In genomic region chrX:17558746-17559145, GRCm38 (mm10) we compare ENCODE assay signal across 28 mouse cellular contexts. TPM values are rescaled to one million over a fixed set of nuclear protein-coding genes. Genes with fewer than 3 reads are reported as not detected.
DNase-seq lines count a peak whose midpoint lies in the region; ATAC-seq and TF ChIP-seq lines count a peak whose summit lies in the region.
"Had no signal": no experiment of that assay in that cellular context is flagged by ENCODE, and none has a peak within 500 bp of the region (broad histone marks: within the 10 kb centered on the region; RNA-seq: fewer than 3 reads in every experiment).

No protein-coding gene starts in this region.

- no peak overlapping the region for H3K4me2 ChIP-seq in forebrain, postnatal 0 days (ENCODE audit: low read depth)
- H3K4me2 ChIP-seq in neural tube, embryonic 14.5 days (ENCODE audit: low read depth, low read length): no peak overlapping the region
- no peak overlapping the region for H3K4me2 ChIP-seq in midbrain, embryonic 16.5 days (ENCODE audit: low read length)
- no peak overlapping the region for H3K4me2 ChIP-seq in lung, postnatal 0 days (replicated peaks; ENCODE audit: low read depth, low read length)
- H3K4me2 ChIP-seq: embryonic facial prominence, embryonic 13.5 days; heart, embryonic 15.5 days; liver, embryonic 15.5 days; lung, embryonic 14.5 days had no signal

- H3K4me3 ChIP-seq in forebrain, embryonic 10.5 days: no peak overlapping the region
- H3K4me3 ChIP-seq in forebrain, postnatal 0 days (ENCODE audit: low read depth, low read length): no peak overlapping the region
- H3K4me3 ChIP-seq in layer of hippocampus, adult 2 months: no peak overlapping the region
- no peak overlapping the region for H3K4me3 ChIP-seq in neural tube, embryonic 14.5 days (ENCODE audit: low read depth, low read length)
- no peak overlapping the region for H3K4me3 ChIP-seq in midbrain, embryonic 16.5 days (ENCODE audit: low read depth, low read length)
- no peak overlapping the region for H3K4me3 ChIP-seq in lung, postnatal 0 days (ENCODE audit: low read depth, low read length)
- H3K4me3 ChIP-seq: embryonic facial prominence, embryonic 13.5 days; erythroblast, embryonic 14.5 days; heart, embryonic 10.5 days; heart, embryonic 15.5 days; liver, embryonic 15.5 days had no signal

- no peak for DNase-seq in forebrain, embryonic 10.5 days (ENCODE audit: extremely low spot score, low spot score)
- DNase-seq in forebrain, postnatal 0 days: no peak
- no peak for DNase-seq in layer of hippocampus, adult 2 months (ENCODE audit: low spot score in 2 of 2)
- DNase-seq in layer of hippocampus, postnatal 36 days: no peak
- DNase-seq in neural tube, embryonic 10.5 days (ENCODE audit: extremely low spot score, low spot score): no peak
- no peak for DNase-seq in lung, postnatal 0 days (ENCODE audit: low spot score)
- DNase-seq: adrenal gland, adult 8-10 months; cerebellum, adult 9-10 months; gastrocnemius, postnatal 14 days; heart, adult 11 months; kidney, adult 8-10 months; layer of hippocampus, adult 9-11 months; lung, embryonic 14.5 days; right cerebral cortex, adult 18-20 months; right cerebral cortex, postnatal 4 days; thymus, adult 18-20 months; thymus, postnatal 36 days had no signal

- H3K27ac ChIP-seq in forebrain, embryonic 10.5 days: peak overlapping the region; percentile 48; the same call in 1 of the 2 replicates
- no peak overlapping the region for H3K27ac ChIP-seq in forebrain, postnatal 0 days (ENCODE audit: low read depth, low read length)
- peak overlapping the region; percentile 72 for H3K27ac ChIP-seq in layer of hippocampus, adult 2 months
- 0 out of 2 replicates have a peak overlapping the region, but pooled peaks have one; percentile 22 for H3K27ac ChIP-seq in neural tube, embryonic 14.5 days (ENCODE audit: low read depth, low read length)
- H3K27ac ChIP-seq in midbrain, embryonic 16.5 days (ENCODE audit: low read length): 0 out of 2 replicates have a peak overlapping the region, but pooled peaks have one; percentile 42
- no peak overlapping the region for H3K27ac ChIP-seq in lung, postnatal 0 days (ENCODE audit: low read length)
- H3K27ac ChIP-seq: embryonic facial prominence, embryonic 13.5 days; heart, embryonic 10.5 days; heart, embryonic 15.5 days; kidney, postnatal 0 days; liver, embryonic 15.5 days; stomach, postnatal 0 days had no signal

- H3K4me1 ChIP-seq in forebrain, embryonic 10.5 days: peaks cover 8% of the 10 kb centered on the region
- no peaks in the 10 kb centered on the region for H3K4me1 ChIP-seq in forebrain, postnatal 0 days (ENCODE audit: insufficient read depth)
- H3K4me1 ChIP-seq in neural tube, embryonic 14.5 days (ENCODE audit: control insufficient read depth, insufficient read depth, low read length): no peaks in the 10 kb centered on the region
- H3K4me1 ChIP-seq in midbrain, embryonic 16.5 days (ENCODE audit: control insufficient read depth, insufficient read depth, low read length): 0 out of 2 replicates have a peak, but pooled peaks cover 2% of the 10 kb centered on the region
- no peaks in the 10 kb centered on the region for H3K4me1 ChIP-seq in lung, postnatal 0 days (ENCODE audit: insufficient read depth, low read depth, low read length)
- H3K4me1 ChIP-seq: embryonic facial prominence, embryonic 13.5 days; heart, embryonic 10.5 days; heart, embryonic 15.5 days; liver, embryonic 15.5 days had no signal

- no peak; the same call in 1 of the 2 replicates for ATAC-seq in forebrain, postnatal 0 days
- ATAC-seq in neural tube, embryonic 14.5 days (ENCODE audit: low read depth): no peak
- no peak for ATAC-seq in midbrain, embryonic 16.5 days
- no peak for ATAC-seq in lung, postnatal 0 days
- ATAC-seq: intestine, embryonic 16.5 days had no signal

- H3K27me3 ChIP-seq in forebrain, embryonic 10.5 days (ENCODE audit: poor library complexity, severe bottlenecking): no peaks in the 10 kb centered on the region
- no peaks in the 10 kb centered on the region for H3K27me3 ChIP-seq in forebrain, postnatal 0 days (ENCODE audit: insufficient read depth, low read length)
- H3K27me3 ChIP-seq in neural tube, embryonic 14.5 days (ENCODE audit: control insufficient read depth, insufficient read depth, low read length): no peaks in the 10 kb centered on the region
- no peaks in the 10 kb centered on the region for H3K27me3 ChIP-seq in midbrain, embryonic 16.5 days (ENCODE audit: control insufficient read depth, insufficient read depth, low read depth, low read length)
- H3K27me3 ChIP-seq in lung, postnatal 0 days (replicated peaks; ENCODE audit: insufficient read depth, low read length): no peaks in the 10 kb centered on the region
- H3K27me3 ChIP-seq: embryonic facial prominence, embryonic 13.5 days; heart, embryonic 15.5 days; liver, embryonic 15.5 days had no signal

- 40% methylated on average over 4 of the region's 4 CpGs for WGBS in forebrain, embryonic 10.5 days
- 28% methylated on average over 4 of the region's 4 CpGs for WGBS in forebrain, postnatal 0 days
- 14% methylated on average over 4 of the region's 4 CpGs for WGBS in neural tube, embryonic 14.5 days
- whole genome bisulfite sequencing in midbrain, embryonic 16.5 days: 27% methylated on average over 4 of the region's 4 CpGs
- WGBS in lung, postnatal 0 days: 53% methylated on average over 4 of the region's 4 CpGs

- no peak overlapping the region for H3K9ac ChIP-seq in forebrain, postnatal 0 days
- H3K9ac ChIP-seq in neural tube, embryonic 14.5 days (replicated peaks; ENCODE audit: low read depth, low read length): no peak overlapping the region
- H3K9ac ChIP-seq in midbrain, embryonic 16.5 days (ENCODE audit: low read depth, low read length): no peak overlapping the region
- no peak overlapping the region for H3K9ac ChIP-seq in lung, postnatal 0 days (replicated peaks; ENCODE audit: low read depth)
- H3K9ac ChIP-seq: embryonic facial prominence, embryonic 13.5 days; heart, embryonic 15.5 days; liver, embryonic 15.5 days; lung, embryonic 14.5 days had no signal

- no peaks in the 10 kb centered on the region for H3K36me3 ChIP-seq in forebrain, embryonic 10.5 days (replicated peaks)
- H3K36me3 ChIP-seq in forebrain, postnatal 0 days (ENCODE audit: insufficient read depth): no peaks in the 10 kb centered on the region
- H3K36me3 ChIP-seq in neural tube, embryonic 14.5 days (ENCODE audit: control insufficient read depth, insufficient read depth, low read length): no peaks in the 10 kb centered on the region
- no peaks in the 10 kb centered on the region for H3K36me3 ChIP-seq in midbrain, embryonic 16.5 days (ENCODE audit: control insufficient read depth, insufficient read depth, low read length)
- H3K36me3 ChIP-seq in lung, postnatal 0 days (ENCODE audit: insufficient read depth, low read length): no peaks in the 10 kb centered on the region
- H3K36me3 ChIP-seq: embryonic facial prominence, embryonic 13.5 days; heart, embryonic 10.5 days; heart, embryonic 15.5 days; liver, embryonic 15.5 days had no signal

- no peaks in the 10 kb centered on the region for H3K9me3 ChIP-seq in forebrain, embryonic 10.5 days
- no peaks in the 10 kb centered on the region for H3K9me3 ChIP-seq in forebrain, postnatal 0 days (ENCODE audit: low read length)
- H3K9me3 ChIP-seq in neural tube, embryonic 14.5 days (ENCODE audit: control insufficient read depth, low read length): no peaks in the 10 kb centered on the region
- H3K9me3 ChIP-seq in midbrain, embryonic 16.5 days (replicated peaks; ENCODE audit: control insufficient read depth, low read length, poor library complexity, severe bottlenecking): no peaks in the 10 kb centered on the region
- H3K9me3 ChIP-seq in lung, postnatal 0 days (ENCODE audit: low read length): no peaks in the 10 kb centered on the region
- H3K9me3 ChIP-seq: embryonic facial prominence, embryonic 13.5 days; G1E; heart, embryonic 10.5 days; heart, embryonic 15.5 days; liver, embryonic 15.5 days had no signal

- TF ChIP-seq EP300 in lung, postnatal 0 days (IDR thresholded peaks at IDR 0.05): no peak

- TF ChIP-seq CTCF in forebrain, postnatal 0 days (IDR thresholded peaks at IDR 0.05; ENCODE audit: low read depth): no peak
- TF ChIP-seq CTCF in layer of hippocampus, adult 2 months (conservative IDR thresholded peaks at IDR 0.05): no peak
- no peak for TF ChIP-seq CTCF in lung, postnatal 0 days (IDR thresholded peaks at IDR 0.05)

RNA-seq across cellular contexts. Expression of gene Fundc1, which starts 13.4 kb away (rescaled TPM):
- polyA plus RNA-seq in forebrain, embryonic 10.5 days (2016; fragmentation: Nextera tagmentation; extraction: Ambion mirVana): 36.1 and 39.6 TPM in 2 replicates
- 39.5 and 43.6 TPM in 2 replicates for total RNA-seq in forebrain, postnatal 0 days (2014; rRNA removed)
- 43.9 and 49.4 TPM in 2 replicates for polyA plus RNA-seq in forebrain, postnatal 0 days (2015; fragmentation: Nextera tagmentation; extraction: Ambion mirVana)
- total RNA-seq in layer of hippocampus, adult 2 months (2021): 10 to 100 TPM; 44.7 to 45.6 TPM
- total RNA-seq in layer of hippocampus, postnatal 36 days (2021): 10 to 100 TPM; 42.4 to 49.9 TPM
- polyA plus RNA-seq in neural tube, embryonic 14.5 days (2014; fragmentation: Nextera tagmentation; extraction: Ambion mirVana): 65.2 and 68.8 TPM in 2 replicates
- polyA plus RNA-seq in midbrain, embryonic 16.5 days (2015; fragmentation: Nextera tagmentation; extraction: Ambion mirVana): 58.8 and 63.6 TPM in 2 replicates
- polyA plus RNA-seq in lung, postnatal 0 days (2015; fragmentation: Nextera tagmentation; extraction: Ambion mirVana): 50.5 and 56.0 TPM in 2 replicates

Comparison
In these comparisons a context has a peak if more than half of its experiments do, and no peak if none do; other contexts are left out.
1. H3K27ac ChIP-seq: peak in forebrain, embryonic 10.5 days (single experiment), layer of hippocampus, adult 2 months (single experiment), neural tube, embryonic 14.5 days (single experiment) and midbrain, embryonic 16.5 days (single experiment); none in forebrain, postnatal 0 days (single experiment) and lung, postnatal 0 days (single experiment).